Mouse (Mus musculus): ENCODE data around the gene Gnai1.

The Gnai1 gene

DNA sequence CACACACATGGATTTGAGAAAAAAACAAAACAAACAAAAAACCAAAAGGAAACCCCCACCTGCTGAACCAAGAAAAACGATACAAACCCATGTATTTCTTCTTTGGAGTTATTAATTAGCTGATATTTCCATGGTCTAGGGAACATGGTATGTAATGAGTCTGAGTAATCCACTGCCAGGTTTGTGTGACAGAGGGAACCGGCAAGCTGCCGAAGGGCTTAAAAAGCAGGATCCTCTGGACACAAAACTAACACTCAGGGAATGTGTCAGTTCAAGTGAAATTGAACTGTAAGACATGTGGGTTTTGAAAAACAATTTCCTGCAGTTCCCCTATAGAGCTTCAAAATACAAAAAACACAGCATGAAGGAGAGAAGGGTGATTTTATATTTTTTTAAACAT is 72.1 kb downstream of the Gnai1 start:
- no peak for DNase-seq (ENCODE audit: low spot score)

DNA sequence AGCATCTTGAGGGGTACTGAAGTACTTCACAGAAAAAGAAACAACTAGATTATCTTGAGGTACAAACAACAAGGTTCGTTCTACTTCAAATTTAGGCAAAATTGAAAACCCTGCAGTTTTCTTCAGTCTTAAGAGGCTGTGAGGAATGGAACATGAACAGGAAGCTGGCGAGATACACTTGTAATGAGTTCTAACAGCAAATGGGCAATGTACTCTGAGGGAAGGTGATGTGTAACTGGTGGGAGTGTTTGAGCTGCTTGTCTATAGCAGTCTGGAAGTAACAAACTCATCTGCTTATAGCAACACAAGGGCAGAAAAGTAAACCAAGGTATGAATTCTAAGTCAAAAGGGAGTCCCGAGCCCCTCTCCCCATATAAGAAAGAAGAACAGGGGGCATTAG is 78.1 kb downstream of the Gnai1 start:
- DNase-seq (ENCODE audit: low spot score): no peak

DNA sequence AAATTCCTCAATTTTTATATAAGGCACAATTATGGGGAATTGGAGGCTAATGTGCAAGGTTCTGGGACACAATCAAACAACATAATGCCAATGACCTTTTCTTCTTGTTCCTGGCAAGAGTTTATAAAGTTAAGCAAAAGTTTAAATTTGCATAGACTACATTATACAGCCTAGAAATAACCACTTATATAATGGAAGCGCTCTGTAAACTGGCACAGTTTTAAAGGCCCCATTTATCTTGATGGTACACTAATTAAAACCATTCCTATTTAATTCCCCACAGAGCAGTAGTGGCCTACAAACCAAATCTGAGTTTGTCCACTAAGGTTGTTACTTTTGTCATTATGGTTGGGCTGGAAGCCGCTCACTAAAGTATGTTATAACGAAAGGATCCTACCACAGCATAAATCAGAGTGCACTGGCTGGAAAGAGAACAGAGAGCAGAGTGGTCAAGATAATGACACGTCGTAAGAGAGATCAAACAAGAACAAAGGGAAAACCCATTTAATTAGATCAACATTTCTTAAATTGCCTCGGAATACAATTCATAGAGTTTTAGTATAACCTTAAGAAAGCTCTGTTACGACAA is 85.7 kb downstream of the Gnai1 start:
- no peak for DNase-seq (ENCODE audit: low spot score)

DNA sequence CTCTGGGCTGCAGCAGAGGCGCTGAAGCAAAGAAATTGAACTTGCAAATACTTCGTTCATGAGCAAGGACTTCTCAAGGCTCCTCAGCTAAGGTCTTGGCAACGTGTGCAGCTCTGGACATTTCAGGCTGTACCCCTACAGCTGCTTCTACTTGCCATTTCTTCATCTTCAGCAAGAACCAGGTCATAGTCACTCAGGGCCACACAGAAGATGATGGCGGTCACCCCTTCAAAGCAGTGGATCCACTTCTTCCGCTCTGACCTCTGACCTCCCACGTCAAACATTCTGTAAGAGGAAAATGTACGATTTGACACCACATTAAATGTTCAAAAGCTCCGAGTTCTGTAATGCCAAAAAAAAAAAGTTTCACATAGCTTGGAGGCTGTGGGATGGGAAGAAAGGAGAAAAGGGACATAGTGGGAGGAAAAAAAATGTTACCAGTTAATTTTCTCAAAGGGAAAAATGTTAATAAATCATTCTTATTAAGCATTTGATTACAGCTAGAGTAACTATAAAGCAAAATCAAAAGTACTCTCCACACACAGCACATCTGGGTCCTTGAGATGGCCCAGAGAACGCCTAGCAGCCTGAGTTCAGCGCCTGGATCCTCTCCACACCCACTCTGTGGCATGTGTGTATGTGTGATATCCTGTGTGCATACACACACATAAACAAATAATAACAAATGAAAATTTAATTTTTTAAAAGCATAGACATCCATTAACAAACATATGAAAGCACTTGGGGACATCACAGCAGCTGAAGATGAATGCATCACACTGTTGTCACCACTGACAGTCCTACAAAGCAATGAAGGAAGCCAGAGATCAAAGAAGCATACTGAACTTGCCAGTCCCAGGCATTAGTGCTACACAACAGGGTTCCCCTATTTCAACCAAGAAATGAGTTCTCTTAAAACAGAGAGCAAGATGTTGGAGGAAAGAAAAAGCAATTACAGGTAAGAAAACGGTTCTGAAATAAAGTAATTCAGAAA is 86.6 kb downstream of the Gnai1 start:
- DNase-seq (ENCODE audit: low spot score): no peak

DNA sequence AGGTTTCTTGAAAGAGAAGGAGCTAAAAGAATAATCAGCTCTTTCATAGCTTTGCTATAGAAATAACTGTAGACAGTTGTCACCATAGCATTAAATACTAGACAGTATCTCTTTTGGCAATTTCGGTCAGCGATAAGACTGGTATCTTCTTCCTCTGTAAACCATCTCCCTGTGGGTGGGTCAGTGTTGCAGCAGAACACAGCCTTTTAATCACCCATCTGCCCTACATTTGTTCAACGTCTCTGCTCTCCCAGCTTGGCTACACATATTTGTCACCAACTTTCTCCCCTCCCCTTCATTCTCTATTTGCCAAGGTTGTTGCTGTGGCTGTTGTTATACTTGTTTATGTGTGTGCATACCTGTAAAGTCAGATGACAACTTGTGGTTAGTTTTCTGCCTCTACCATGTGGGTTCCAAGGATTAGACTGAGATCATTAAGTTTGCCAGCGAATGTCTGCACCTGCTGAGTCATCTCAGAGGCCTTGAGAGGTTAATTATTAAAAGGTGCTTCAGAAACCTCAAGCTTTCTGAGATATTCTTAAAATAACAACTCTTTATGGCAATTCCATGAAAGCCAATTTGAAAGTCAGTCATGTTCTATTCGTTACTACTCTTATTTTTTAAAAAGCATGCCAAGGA is 109.7 kb downstream of the Gnai1 start:
- DNase-seq (ENCODE audit: low spot score): no peak

DNA sequence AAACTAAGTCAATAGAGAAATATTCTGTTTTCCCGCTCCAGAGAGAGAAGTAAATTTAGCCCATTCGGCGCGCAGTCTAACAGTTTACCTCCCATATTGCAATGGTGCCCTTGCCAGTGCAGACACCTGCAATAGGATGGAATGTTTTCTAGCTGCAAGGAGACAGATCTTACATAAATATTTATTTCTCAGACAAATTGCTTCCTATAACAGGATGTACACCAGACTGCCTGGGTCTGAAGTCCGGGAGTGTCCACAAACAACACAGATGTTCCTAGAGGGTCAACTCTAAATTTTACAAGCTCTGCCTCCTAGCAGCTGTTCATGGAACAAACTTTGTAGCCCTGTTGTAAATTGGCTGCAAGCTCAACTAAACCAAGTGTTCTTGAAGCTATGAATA is 111.0 kb downstream of the Gnai1 start:
- no peak for DNase-seq (ENCODE audit: low spot score)

DNA sequence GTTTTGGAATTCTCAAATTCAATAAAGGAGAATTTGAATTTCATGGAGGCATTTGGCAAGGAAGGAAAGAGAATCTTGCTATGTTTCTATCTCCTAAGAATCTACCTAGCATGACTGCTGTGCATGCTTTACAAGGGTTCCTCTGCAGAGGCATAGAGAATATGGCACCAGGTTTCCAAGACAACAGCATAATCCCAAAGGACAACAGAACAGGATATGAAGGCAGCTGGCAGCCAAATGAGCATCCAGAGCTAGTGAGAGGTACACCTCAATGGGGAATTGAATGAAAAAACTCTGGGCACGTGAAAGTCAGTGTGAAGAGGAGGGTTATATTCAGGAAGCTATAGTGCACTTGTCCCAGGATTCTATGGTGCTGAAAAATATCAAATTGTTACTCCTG is 130.8 kb downstream of the Gnai1 start:
- no peak for DNase-seq (ENCODE audit: low spot score)

DNA sequence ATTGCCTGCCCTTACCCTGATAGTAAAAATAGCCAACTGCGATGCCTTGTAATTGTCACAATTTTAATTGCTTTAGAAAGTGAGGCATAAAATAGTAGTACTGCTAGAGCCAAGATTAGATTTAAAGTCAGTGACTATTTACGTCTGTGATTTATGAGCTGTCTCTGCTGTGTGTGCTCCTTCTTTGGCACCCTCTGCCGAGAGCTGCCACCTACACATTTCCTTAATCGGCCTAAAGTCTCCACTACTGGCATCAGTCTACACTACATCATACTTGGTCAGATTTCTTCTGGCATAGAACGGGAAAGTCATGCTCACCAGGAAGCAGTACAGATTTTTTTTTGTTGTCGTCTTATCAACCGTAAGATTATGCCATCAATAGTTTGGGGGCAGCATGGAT is 131.3 kb downstream of the Gnai1 start:
- no peak for DNase-seq (ENCODE audit: low spot score)

DNA sequence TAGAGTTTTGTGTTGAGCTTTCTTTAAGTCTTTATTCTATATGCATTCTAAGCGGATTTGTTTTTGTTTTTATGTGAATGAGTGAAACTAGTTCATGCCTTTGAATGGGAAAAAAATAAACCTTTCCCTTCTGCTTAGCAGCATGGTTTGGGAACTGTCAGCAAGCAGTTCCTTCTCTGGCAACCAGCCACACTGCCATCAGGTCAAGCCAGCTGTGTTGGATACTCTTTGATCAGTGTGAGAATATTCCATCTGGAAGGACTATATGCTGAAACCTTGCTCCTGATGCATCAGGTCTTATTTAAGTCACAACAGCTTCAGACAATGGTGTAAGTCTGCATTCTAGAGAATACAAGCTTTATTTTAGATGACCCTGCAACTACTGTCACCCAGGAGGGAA is 139.3 kb downstream of the Gnai1 start:
- no peak for DNase-seq (ENCODE audit: low spot score)

DNA sequence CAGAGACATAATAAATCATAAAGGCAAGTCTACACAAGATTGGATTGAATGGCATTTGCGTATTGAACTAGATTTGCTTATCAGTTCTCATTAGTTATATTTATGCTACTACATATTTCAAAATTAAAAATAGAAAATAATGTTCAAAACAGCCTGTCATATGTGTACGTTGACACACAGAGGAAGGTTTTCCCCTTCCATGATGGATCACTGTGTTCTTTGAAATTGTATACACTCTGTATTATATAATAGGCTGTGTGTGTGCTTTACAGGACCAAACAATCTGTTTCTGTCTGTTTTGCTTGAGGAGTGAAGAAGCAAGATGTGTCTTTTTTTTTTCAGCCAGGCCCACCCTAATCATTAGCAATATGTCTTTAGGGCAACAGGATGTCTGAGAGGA is 141.9 kb downstream of the Gnai1 start:
- no peak for DNase-seq (ENCODE audit: low spot score)

DNA sequence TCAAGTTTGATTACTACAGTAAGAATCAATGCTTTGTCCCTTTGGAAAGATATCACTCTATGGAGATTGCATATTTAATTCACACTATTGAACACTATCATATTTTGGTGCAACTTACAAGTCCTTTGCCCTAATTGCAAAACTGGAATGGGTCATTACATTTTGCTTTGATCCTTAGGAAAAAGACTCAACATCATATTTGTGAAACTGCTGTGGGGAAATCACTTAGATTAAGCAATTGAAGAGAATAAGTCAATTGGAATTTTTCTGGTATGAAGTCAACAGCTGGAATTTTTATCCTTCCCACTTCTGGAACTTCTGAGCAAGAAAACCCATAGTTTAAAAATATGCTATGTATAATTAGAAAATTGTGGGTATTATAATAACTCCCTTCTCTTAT is 142.3 kb downstream of the Gnai1 start:
- no peak for DNase-seq (ENCODE audit: low spot score)

All from urinary bladder, postnatal 10 days (tissue).